In the genomic region with DNA sequence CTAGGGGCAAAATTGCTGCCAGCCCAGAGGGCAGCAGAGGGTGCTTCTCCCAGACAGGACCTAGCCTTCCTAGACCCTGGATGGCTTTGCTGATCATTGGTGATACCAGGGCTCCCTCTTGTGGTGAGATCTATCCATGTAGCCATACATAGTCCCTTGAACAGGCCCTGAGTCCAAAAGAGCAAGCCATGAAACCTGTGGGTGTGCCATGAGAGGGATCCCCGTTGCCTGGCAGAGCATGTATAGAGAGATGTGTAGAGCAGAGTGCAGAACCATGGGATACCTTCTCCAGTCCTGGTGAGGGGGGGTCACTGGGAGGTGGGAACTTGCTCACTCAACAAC, we compare ENCODE assay signal across 8 mouse cellular contexts. TPM values are rescaled to one million over a fixed set of nuclear protein-coding genes. Genes with fewer than 3 reads are reported as not detected.
A peak's percentile ranks its signal among the peaks of the same experiment; 100 is the strongest.
DNase-seq lines count a peak whose midpoint lies in the region; ATAC-seq and TF ChIP-seq lines count a peak whose summit lies in the region.

No protein-coding gene starts in this region.

- no peak overlapping the region for H3K27ac ChIP-seq in intestine, postnatal 0 days (ENCODE audit: low read depth, low read length)

- H3K4me3 ChIP-seq in intestine, postnatal 0 days (ENCODE audit: low read depth, low read length), result no peak overlapping the region

- H3K9ac ChIP-seq in intestine, postnatal 0 days (ENCODE audit: low read depth, low read length), result no peak overlapping the region

- no peaks in the 10 kb centered on the region for H3K36me3 ChIP-seq in intestine, postnatal 0 days (ENCODE audit: control insufficient read depth, insufficient read depth)

- no peak overlapping the region for H3K4me2 ChIP-seq in intestine, postnatal 0 days (replicated peaks; ENCODE audit: low read depth)

- intact Hi-C loops in left cerebral cortex, postnatal 14 days (cut with DNase I), result loop anchor here (2.0 to 5.0 kb wide), 3 partner anchors 56 to 381 kb away; a partner anchor contains a TSS

- 4% methylated on average over 1 of the region's 1 CpGs for WGBS in intestine, postnatal 0 days

- ATAC-seq in granulocyte monocyte progenitor cell, adult 5-6 weeks (replicated peaks; ENCODE audit: poor library complexity, severe bottlenecking), result peak; percentile 79
- peak; percentile 58; the same call in 1 of the 2 replicates for ATAC-seq in intestine, postnatal 0 days

- DNase-seq in 416B (ENCODE audit: low read depth), result peak; percentile 90
- DNase-seq in adrenal gland, adult 8-10 months, result peak; percentile 50
- peak; percentile 69 for DNase-seq in embryo, embryonic 11.5 days (ENCODE audit: low read depth, low spot score)
- DNase-seq in left cerebral cortex, postnatal 14 days (ENCODE audit: low spot score in 2 of 2), result peak; percentile 90 to 93
- peak; percentile 85 for DNase-seq in mesoderm, embryonic 11.5 days (ENCODE audit: low read depth, low spot score)
- peak; percentile 74 for DNase-seq in right cerebral cortex, postnatal 4 days

- no peaks in the 10 kb centered on the region for H3K27me3 ChIP-seq in intestine, postnatal 0 days (replicated peaks; ENCODE audit: control insufficient read depth, insufficient read depth, low read length)

- peak; percentile 95 for TF ChIP-seq CTCF in intestine, postnatal 0 days (IDR thresholded peaks at IDR 0.05; ENCODE audit: low read depth)

- H3K9me3 ChIP-seq in intestine, postnatal 0 days (ENCODE audit: control insufficient read depth), result no peaks in the 10 kb centered on the region

- H3K4me1 ChIP-seq in intestine, postnatal 0 days (replicated peaks; ENCODE audit: control insufficient read depth, insufficient read depth, low read length), result no peaks in the 10 kb centered on the region

RNA-seq across cellular contexts. Expression of a gene that starts 1.8 kb away (rescaled TPM):
- total RNA-seq in adrenal gland, adult 8-10 months (2022), result 1 to 10 TPM in 1 of 4 experiments, under 1 TPM in 3; 0.30 to 1.7 (median 0.72) TPM
- total RNA-seq in granulocyte monocyte progenitor cell, adult 5-6 weeks (2014; fragmentation: Nextera tagmentation), result 1.2 TPM in 1 of 2 replicates, not detected in the other
- total RNA-seq in granulocyte monocyte progenitor cell, adult 5-6 weeks (2017), result 0.15 TPM in 1 of 2 replicates, not detected in the other
- 8.2 and 10.5 TPM in 2 replicates for polyA plus RNA-seq in intestine, postnatal 0 days (2015; fragmentation: Nextera tagmentation; extraction: Ambion mirVana)
- under 1 TPM; 0.53 to 0.94 TPM for total RNA-seq in left cerebral cortex, postnatal 14 days (2021)

RNA-seq across cellular contexts. Expression of a gene that starts 13.5 kb away (rescaled TPM):
- total RNA-seq in adrenal gland, adult 8-10 months (2022), result 10 to 100 TPM in 2 of 4 experiments, 1 to 10 TPM in 2; 4.5 to 25.5 (median 15.6) TPM
- total RNA-seq in granulocyte monocyte progenitor cell, adult 5-6 weeks (2014; fragmentation: Nextera tagmentation), result not detected in 2 replicates
- total RNA-seq in granulocyte monocyte progenitor cell, adult 5-6 weeks (2017), result not detected in 2 replicates
- polyA plus RNA-seq in intestine, postnatal 0 days (2015; fragmentation: Nextera tagmentation; extraction: Ambion mirVana), result 0.33 and 0.50 TPM in 2 replicates
- 10 to 100 TPM; 19.0 to 22.3 TPM for total RNA-seq in left cerebral cortex, postnatal 14 days (2021)

Comparison
In these comparisons a context has a peak if more than half of its experiments do, and no peak if none do; other contexts are left out.
1. RNA of a gene that starts 13.5 kb away (total RNA-seq): 4.5 to 25.5 TPM in adrenal gland, adult 8-10 months and 19.0 to 22.3 TPM in left cerebral cortex, postnatal 14 days; not detected in granulocyte monocyte progenitor cell, adult 5-6 weeks; every median in the first group is over 4 times any median in the second.
2. Peak in every context shown above with its lines, with median percentiles within 50 percentile points of each other: DNase-seq.